Mouse (Mus musculus): ENCODE data around the gene Inpp4b. TPM values are rescaled to one million over a fixed set of nuclear protein-coding genes. Genes with fewer than 3 reads are reported as not detected.

The Inpp4b gene
- polyA plus RNA-seq, 1 experiment from 2014 or later, result 4.6 TPM

GRCm38 (mm10) chr8:81854543-81854942 lies 512.2 kb downstream of the Inpp4b start:
- no peak overlapping the region for H3K9ac ChIP-seq (ENCODE audit: low read depth, low read length)
- no peaks in the 10 kb centered on the region for H3K4me1 ChIP-seq (replicated peaks; ENCODE audit: control insufficient read depth, insufficient read depth, low read length)
- no peaks in the 10 kb centered on the region for H3K36me3 ChIP-seq (ENCODE audit: control insufficient read depth, insufficient read depth)
- WGBS, result 80% methylated on average over 8 of the region's 8 CpGs
- H3K27ac ChIP-seq (ENCODE audit: low read depth, low read length), result no peak overlapping the region
- no peak overlapping the region for H3K4me3 ChIP-seq (ENCODE audit: low read depth, low read length)
- H3K9me3 ChIP-seq (ENCODE audit: control insufficient read depth), result no peaks in the 10 kb centered on the region
- TF ChIP-seq CTCF (IDR thresholded peaks at IDR 0.05; ENCODE audit: low read depth), result no peak
- ATAC-seq, result no peak
- no peaks in the 10 kb centered on the region for H3K27me3 ChIP-seq (replicated peaks; ENCODE audit: control insufficient read depth, insufficient read depth, low read length)
- no peak overlapping the region for H3K4me2 ChIP-seq (replicated peaks; ENCODE audit: low read depth)

- no peak for ATAC-seq
- Histone ChIP-seq H3K4me1 (replicated peaks; ENCODE audit: control insufficient read depth, insufficient read depth, low read length) (no peaks in the 10 kb centered on the region), H3K4me2 (replicated peaks; ENCODE audit: low read depth) (no peak overlapping the region), H3K27me3 (replicated peaks; ENCODE audit: control insufficient read depth, insufficient read depth, low read length) (no peaks in the 10 kb centered on the region), H3K27ac (ENCODE audit: low read depth, low read length) (no peak overlapping the region), H3K36me3 (ENCODE audit: control insufficient read depth, insufficient read depth) (no peaks in the 10 kb centered on the region), H3K4me3 (ENCODE audit: low read depth, low read length) (no peak overlapping the region), H3K9me3 (ENCODE audit: control insufficient read depth) (no peaks in the 10 kb centered on the region), H3K9ac (ENCODE audit: low read depth, low read length) (no peak overlapping the region)
- 88% methylated on average over 1 of the region's 1 CpGs for WGBS
- TF ChIP-seq CTCF (IDR thresholded peaks at IDR 0.05; ENCODE audit: low read depth), result no peak
Measured at GRCm38 (mm10) chr8:81855009-81855408, 512.7 kb downstream of the Inpp4b start.

- Histone ChIP-seq H3K4me2 (replicated peaks; ENCODE audit: low read depth) (no peak overlapping the region), H3K9ac (ENCODE audit: low read depth, low read length) (no peak overlapping the region), H3K4me3 (ENCODE audit: low read depth, low read length) (no peak overlapping the region), H3K4me1 (replicated peaks; ENCODE audit: control insufficient read depth, insufficient read depth, low read length) (no peaks in the 10 kb centered on the region), H3K27me3 (replicated peaks; ENCODE audit: control insufficient read depth, insufficient read depth, low read length) (no peaks in the 10 kb centered on the region), H3K9me3 (ENCODE audit: control insufficient read depth) (no peaks in the 10 kb centered on the region), H3K27ac (ENCODE audit: low read depth, low read length) (no peak overlapping the region), H3K36me3 (ENCODE audit: control insufficient read depth, insufficient read depth) (no peaks in the 10 kb centered on the region)
- ATAC-seq, result no peak
- no peak for TF ChIP-seq CTCF (IDR thresholded peaks at IDR 0.05; ENCODE audit: low read depth)
- WGBS, result 56% methylated on average over 4 of the region's 4 CpGs
Measured at GRCm38 (mm10) chr8:81856120-81856519, 513.8 kb downstream of the Inpp4b start.

GRCm38 (mm10) chr8:81856608-81857007 lies 514.3 kb downstream of the Inpp4b start:
- TF ChIP-seq CTCF (IDR thresholded peaks at IDR 0.05; ENCODE audit: low read depth), result no peak
- no peak overlapping the region for H3K4me2 ChIP-seq (replicated peaks; ENCODE audit: low read depth)
- H3K27me3 ChIP-seq (replicated peaks; ENCODE audit: control insufficient read depth, insufficient read depth, low read length), result no peaks in the 10 kb centered on the region
- WGBS, result 38% methylated on average over 6 of the region's 6 CpGs
- H3K4me1 ChIP-seq (replicated peaks; ENCODE audit: control insufficient read depth, insufficient read depth, low read length), result no peaks in the 10 kb centered on the region
- H3K9me3 ChIP-seq (ENCODE audit: control insufficient read depth), result no peaks in the 10 kb centered on the region
- H3K36me3 ChIP-seq (ENCODE audit: control insufficient read depth, insufficient read depth), result no peaks in the 10 kb centered on the region
- no peak overlapping the region for H3K27ac ChIP-seq (ENCODE audit: low read depth, low read length)
- no peak overlapping the region for H3K4me3 ChIP-seq (ENCODE audit: low read depth, low read length)
- no peak overlapping the region for H3K9ac ChIP-seq (ENCODE audit: low read depth, low read length)
- ATAC-seq, result no peak

GRCm38 (mm10) chr8:81858393-81858792 lies 516.0 kb downstream of the Inpp4b start:
- H3K9ac ChIP-seq (ENCODE audit: low read depth, low read length), result no peak overlapping the region
- H3K36me3 ChIP-seq (ENCODE audit: control insufficient read depth, insufficient read depth), result no peaks in the 10 kb centered on the region
- 92% methylated on average over 4 of the region's 4 CpGs for WGBS
- no peak for TF ChIP-seq CTCF (IDR thresholded peaks at IDR 0.05; ENCODE audit: low read depth)
- ATAC-seq, result no peak
- no peaks in the 10 kb centered on the region for H3K9me3 ChIP-seq (ENCODE audit: control insufficient read depth)
- H3K4me3 ChIP-seq (ENCODE audit: low read depth, low read length), result no peak overlapping the region
- no peak overlapping the region for H3K4me2 ChIP-seq (replicated peaks; ENCODE audit: low read depth)
- H3K4me1 ChIP-seq (replicated peaks; ENCODE audit: control insufficient read depth, insufficient read depth, low read length), result no peaks in the 10 kb centered on the region
- no peak overlapping the region for H3K27ac ChIP-seq (ENCODE audit: low read depth, low read length)
- no peaks in the 10 kb centered on the region for H3K27me3 ChIP-seq (replicated peaks; ENCODE audit: control insufficient read depth, insufficient read depth, low read length)

GRCm38 (mm10) chr8:81859805-81860204 lies 517.4 kb downstream of the Inpp4b start:
- Histone ChIP-seq H3K27me3 (replicated peaks; ENCODE audit: control insufficient read depth, insufficient read depth, low read length) (no peaks in the 10 kb centered on the region), H3K4me1 (replicated peaks; ENCODE audit: control insufficient read depth, insufficient read depth, low read length) (no peaks in the 10 kb centered on the region), H3K36me3 (ENCODE audit: control insufficient read depth, insufficient read depth) (no peaks in the 10 kb centered on the region), H3K4me3 (ENCODE audit: low read depth, low read length) (no peak overlapping the region), H3K9ac (ENCODE audit: low read depth, low read length) (no peak overlapping the region), H3K9me3 (ENCODE audit: control insufficient read depth) (no peaks in the 10 kb centered on the region), H3K27ac (ENCODE audit: low read depth, low read length) (no peak overlapping the region), H3K4me2 (replicated peaks; ENCODE audit: low read depth) (no peak overlapping the region)
- no peak for ATAC-seq
- 70% methylated on average over 1 of the region's 1 CpGs for WGBS
- no peak for TF ChIP-seq CTCF (IDR thresholded peaks at IDR 0.05; ENCODE audit: low read depth)

GRCm38 (mm10) chr8:81861311-81861710 lies 519.0 kb downstream of the Inpp4b start:
- Histone ChIP-seq H3K27me3 (replicated peaks; ENCODE audit: control insufficient read depth, insufficient read depth, low read length) (no peaks in the 10 kb centered on the region), H3K9me3 (ENCODE audit: control insufficient read depth) (no peaks in the 10 kb centered on the region), H3K4me3 (ENCODE audit: low read depth, low read length) (no peak overlapping the region), H3K36me3 (ENCODE audit: control insufficient read depth, insufficient read depth) (no peaks in the 10 kb centered on the region), H3K9ac (ENCODE audit: low read depth, low read length) (no peak overlapping the region), H3K4me1 (replicated peaks; ENCODE audit: control insufficient read depth, insufficient read depth, low read length) (no peaks in the 10 kb centered on the region), H3K4me2 (replicated peaks; ENCODE audit: low read depth) (no peak overlapping the region), H3K27ac (ENCODE audit: low read depth, low read length) (no peak overlapping the region)
- 87% methylated on average over 8 of the region's 8 CpGs for WGBS
- ATAC-seq, result no peak
- TF ChIP-seq CTCF (IDR thresholded peaks at IDR 0.05; ENCODE audit: low read depth), result no peak

All from intestine, postnatal 0 days (tissue).